Mouse (Mus musculus) testis, adult 2 months (tissue): ENCODE data around the gene Lrguk.

Source experiments
- CTCF ChIP-seq: fragments of 200-500 bp; IDR thresholded peaks from 2 replicates; pipeline ENCODE4 v1.5.1; 2012; ENCODE audit warnings: low read depth, mild to moderate bottlenecking, inconsistent platforms, low read length, moderate library complexity; ENCODE audit not compliant: control insufficient read depth, insufficient read depth, insufficient replicate concordance
- POLR2A ChIP-seq: fragments of 200-500 bp; IDR thresholded peaks from 2 replicates; pipeline ENCODE4 v1.6.1; 2012; ENCODE audit warnings: low read depth, mild to moderate bottlenecking, inconsistent platforms, low read length, moderate library complexity; ENCODE audit not compliant: control insufficient read depth

- TF ChIP-seq CTCF (no peak), POLR2A (no peak)
These were observed 74.1 kb downstream of the Lrguk start for GRCm38 (mm10) chr6:34103251-34103920.
